Mouse (Mus musculus): ENCODE measurements at regions not wholly inside any gene's neighbourhood (a gene's known extent, or its start where the extent isn't known, plus 50 kb on each side); places are given as distances from the start of the nearest gene placed in this dataset.

GRCm38 (mm10) chrY:74732116-74732515 lies 108.4 kb downstream of the Gm21913 start:
- peak in 1 of 2 experiments; percentile 1 for DNase-seq
